Mouse (Mus musculus): ENCODE data around the gene Cnn2.
A peak's percentile ranks its signal among the peaks of the same experiment; 100 is the strongest.

GRCm38 (mm10) chr10:79958140-79958816 lies 30.1 kb upstream of the Cnn2 start:
- TF ChIP-seq CTCF (IDR thresholded peaks at IDR 0.05; ENCODE audit: extremely low read depth, insufficient read depth, insufficient read length, insufficient replicate concordance) (peak; percentile 99), POLR2A (IDR thresholded peaks at IDR 0.05; ENCODE audit: low read depth, low read length) (no peak)

Data from spleen, adult 2 months (tissue).